Mouse (Mus musculus) G1E (cell line): ENCODE data around the gene Cabp4. TPM values are rescaled to one million over a fixed set of nuclear protein-coding genes. Genes with fewer than 3 reads are reported as not detected.
"Not testable (repeated sequence)": the region's sequence is repeated elsewhere in the genome, so short reads cannot be mapped to it uniquely, and the experiment has no call there.

ENCODE experiments used
- ATAC-seq: 2 replicates; pipeline ENCODE4 v1.8.0; 2016; ENCODE audit warnings: mild to moderate bottlenecking; ENCODE audit not compliant: insufficient number of reproducible peaks, poor library complexity, low FRiP score, severe bottlenecking; ENCODE audit errors: extremely low read depth
- DNase-seq: peaks from one replicate; pipeline ENCODE4 v3.0.0; 2012; ENCODE audit warnings: low spot score
- H3K27me3 ChIP-seq: 2 replicates; pipeline ENCODE4 v1.6.1; 2012; ENCODE audit warnings: mild to moderate bottlenecking, low read length, inconsistent platforms; ENCODE audit not compliant: insufficient read depth
- H3K36me3 ChIP-seq: replicated peaks from 2 replicates; pipeline ENCODE3; 2012; ENCODE audit warnings: mild to moderate bottlenecking, inconsistent platforms
- H3K4me1 ChIP-seq: 2 replicates; pipeline ENCODE4 v1.6.1; 2012; ENCODE audit warnings: low read depth, low read length, inconsistent platforms, mixed read lengths; ENCODE audit not compliant: insufficient read depth
- H3K4me3 ChIP-seq: 2 replicates; pipeline ENCODE4 v1.5.1; 2012; ENCODE audit warnings: low read depth, mild to moderate bottlenecking, inconsistent platforms, low read length, moderate library complexity, mixed read lengths
- H3K9me3 ChIP-seq: replicated peaks from 2 replicates; pipeline ENCODE4 v1.6.1; 2012; ENCODE audit warnings: inconsistent platforms
- CTCF ChIP-seq: IDR thresholded peaks from 2 replicates; pipeline ENCODE4 v1.5.1; 2012; ENCODE audit warnings: low read depth, low read length, inconsistent platforms, mixed read lengths
- GATA1 ChIP-seq: IDR thresholded peaks from 2 replicates; pipeline ENCODE4 v1.6.1; 2012; ENCODE audit warnings: borderline replicate concordance, low read length, inconsistent platforms, mixed read lengths
- GATA2 ChIP-seq: IDR thresholded peaks from 2 replicates; pipeline ENCODE4 v1.6.1; 2012; ENCODE audit warnings: low read depth, low read length, inconsistent platforms, borderline replicate concordance
- POLR2AphosphoS5 ChIP-seq: IDR thresholded peaks from 2 replicates; pipeline ENCODE4 v1.6.1; 2012; ENCODE audit warnings: low read depth, low read length, inconsistent platforms; ENCODE audit not compliant: insufficient replicate concordance
- TAL1 ChIP-seq: conservative IDR thresholded peaks from 2 replicates; pipeline ENCODE4 v1.6.1; 2012; ENCODE audit warnings: low read depth, low read length, inconsistent platforms, mixed read lengths
- polyA plus RNA-seq: library from polyadenylated mRNA; stranded (reverse); fragments of >175 nt; gene quantifications from 2 replicates; pipeline ENCODE4 v1.2.3, GENCODE M21; 2012
- total RNA-seq, 2 experiments: library from RNA; stranded (forward) in 1 of 2; stranded (reverse) in 1 of 2; fragments of 200-1000 nt in 1 of 2; fragments of >200 nt in 1 of 2; fragmentation: Nextera tagmentation in 1 of 2; gene quantifications; 2 replicates each; pipeline ENCODE4 v1.2.3; 2014 to 2017

Cabp4 gene
- total and polyA plus RNA-seq, 3 experiments, result 0.03 to 0.75 (median 0.11) TPM

GRCm38 (mm10) chr19:4125741-4126696 is 17.8 kb downstream of the Cabp4 start, which contains the start of gene Aip:
Aip (minus strand) TSS chr19:4125858.
- ATAC-seq (peak; percentile 87), DNase-seq (peak; percentile 90)
- no peaks in the 10 kb centered on the region for H3K27me3 ChIP-seq
- no peaks in the 10 kb centered on the region for H3K9me3 ChIP-seq
- H3K4me1 ChIP-seq, result peaks cover 64% of the 10 kb centered on the region
- TF ChIP-seq CTCF, result 0 out of 2 replicates have a peak, but pooled peaks have one; percentile 6
- TF ChIP-seq GATA1, result no peak
- peaks cover 41% of the 10 kb centered on the region for H3K36me3 ChIP-seq
- peak within 1 kb of the TSS; percentile 85 for H3K4me3 ChIP-seq

DNA sequence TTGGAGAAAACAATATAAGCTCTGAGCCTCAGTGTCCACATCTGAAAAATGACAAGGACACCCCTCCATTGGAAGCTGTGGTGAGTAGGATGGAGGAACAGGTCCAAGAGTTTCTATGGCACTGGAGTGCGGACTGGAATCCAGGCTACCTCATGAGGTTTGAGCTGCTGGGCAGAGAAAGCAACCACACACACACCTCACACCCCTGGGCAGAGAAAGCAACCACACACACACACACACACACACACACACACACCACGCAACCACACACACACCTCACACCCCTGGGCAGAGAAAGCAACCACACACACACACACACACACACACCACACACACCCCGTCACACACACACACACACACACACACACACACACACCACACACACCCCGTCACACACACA is 18.6 kb downstream of the Cabp4 start:
- not testable (repeated sequence) for ATAC-seq, H3K27me3 ChIP-seq, H3K9me3 ChIP-seq, DNase-seq
- Histone ChIP-seq H3K4me3 (peak overlapping the region; percentile 85), H3K36me3 (peaks cover 36% of the 10 kb centered on the region), H3K4me1 (peaks cover 65% of the 10 kb centered on the region)

- TF ChIP-seq TAL1 (no peak), CTCF (no peak), GATA1 (no peak), POLR2AphosphoS5 (no peak), GATA2 (no peak)
- Histone ChIP-seq H3K9me3 (no peaks in the 10 kb centered on the region), H3K36me3 (peaks cover 28% of the 10 kb centered on the region), H3K27me3 (no peaks in the 10 kb centered on the region), H3K4me1 (peaks cover 74% of the 10 kb centered on the region), H3K4me3 (no peak overlapping the region; the same call in 1 of the 2 replicates)
- DNase-seq (no peak), ATAC-seq (no peak)
Measured at GRCm38 (mm10) chr19:4124432-4124831, 19.4 kb downstream of the Cabp4 start.

GRCm38 (mm10) chr19:4122411-4123370 is 21.1 kb downstream of the Cabp4 start:
- ATAC-seq (no peak), DNase-seq (no peak)
- H3K36me3 ChIP-seq, result peaks cover 26% of the 10 kb centered on the region
- peaks cover 80% of the 10 kb centered on the region for H3K4me1 ChIP-seq
- no peaks in the 10 kb centered on the region for H3K9me3 ChIP-seq
- TF ChIP-seq TAL1, result no peak
- TF ChIP-seq CTCF, result no peak
- no peak for TF ChIP-seq GATA1
- TF ChIP-seq GATA2, result no peak
- TF ChIP-seq POLR2AphosphoS5, result no peak
- no peak overlapping the region; the same call in 1 of the 2 replicates for H3K4me3 ChIP-seq
- H3K27me3 ChIP-seq, result no peaks in the 10 kb centered on the region

GRCm38 (mm10) chr19:4121896-4122295 is 21.9 kb downstream of the Cabp4 start:
- not testable (repeated sequence) for H3K9me3 ChIP-seq, ATAC-seq, DNase-seq, H3K27me3 ChIP-seq, H3K4me3 ChIP-seq
- peaks cover 26% of the 10 kb centered on the region for H3K36me3 ChIP-seq
- peaks cover 72% of the 10 kb centered on the region for H3K4me1 ChIP-seq

GRCm38 (mm10) chr19:4121097-4121805 is 22.6 kb downstream of the Cabp4 start:
- H3K4me3 ChIP-seq, result peak overlapping the region; percentile 73
- H3K9me3 ChIP-seq, result no peaks in the 10 kb centered on the region
- peaks cover 31% of the 10 kb centered on the region for H3K36me3 ChIP-seq
- TF ChIP-seq GATA1 (no peak), CTCF (no peak), GATA2 (no peak)
- H3K4me1 ChIP-seq, result peaks cover 66% of the 10 kb centered on the region
- DNase-seq (peak; percentile 80), ATAC-seq (peak; percentile 73)
- H3K27me3 ChIP-seq, result no peaks in the 10 kb centered on the region
